Mouse (Mus musculus) intestine, embryonic 14.5 days (tissue): ENCODE measurements around the gene Relb. TPM values are rescaled to one million over a fixed set of nuclear protein-coding genes. Genes with fewer than 3 reads are reported as not detected.

Source experiments
- ATAC-seq: fragments of 200-750 bp; cut with Nextera tagmentation; replicated peaks from 2 replicates; pipeline ENCODE4 v1.8.0; 2017; ENCODE audit warnings: low read depth, moderate number of reproducible peaks, moderate TSS enrichment, moderate library complexity; ENCODE audit not compliant: low FRiP score, low TSS enrichment
- DNase-seq: peaks from one replicate; pipeline ENCODE4 v3.0.0-alpha.2; 2018; ENCODE audit warnings: low spot score
- H3K27ac ChIP-seq: fragments of 300-500 bp; sonication (generic); 2 replicates; pipeline ENCODE4 v1.5.1; 2014; ENCODE audit warnings: low read depth, mild to moderate bottlenecking, control low read depth
- H3K27me3 ChIP-seq: fragments of 300-500 bp; sonication (generic); replicated peaks from 2 replicates; pipeline ENCODE4 v1.6.1; 2014; ENCODE audit warnings: low read length, control low read depth; ENCODE audit not compliant: control insufficient read depth, insufficient read depth
- H3K36me3 ChIP-seq: fragments of 300-500 bp; sonication (generic); 2 replicates; pipeline ENCODE4 v1.6.1; 2014; ENCODE audit warnings: low read length, control low read depth; ENCODE audit not compliant: control insufficient read depth, insufficient read depth
- H3K4me1 ChIP-seq: fragments of 300-500 bp; sonication (generic); replicated peaks from 2 replicates; pipeline ENCODE4 v1.6.1; 2014; ENCODE audit warnings: low read length, control low read depth, mixed read lengths; ENCODE audit not compliant: control insufficient read depth, insufficient read depth
- H3K4me2 ChIP-seq: fragments of 300-500 bp; sonication (generic); 2 replicates; pipeline ENCODE4 v1.6.1; 2014; ENCODE audit warnings: low read length
- H3K4me3 ChIP-seq: fragments of 300-500 bp; sonication (generic); 2 replicates; pipeline ENCODE4 v1.5.1; 2014; ENCODE audit warnings: low read depth, low read length, control low read depth, mixed read lengths
- H3K9ac ChIP-seq: fragments of 300-500 bp; sonication (generic); 2 replicates; pipeline ENCODE4 v1.6.1; 2014; ENCODE audit warnings: mild to moderate bottlenecking, low read length
- H3K9me3 ChIP-seq: fragments of 300-500 bp; sonication (generic); 2 replicates; pipeline ENCODE4 v1.6.1; 2016; ENCODE audit warnings: low read length, control low read depth; ENCODE audit not compliant: control insufficient read depth
- WGBS: fragments of 180-500 bp; shearing (Covaris S2); extraction: QIAGEN DNeasy Blood & Tissue Kit; methylation state at CpG from one replicate; pipeline ENCODE4 v1.1.7; 2014; 5-methylcytosine and 5-hydroxymethylcytosine counted together
- polyA plus RNA-seq: library from polyadenylated mRNA; unstranded; fragments of >200 nt; fragmentation: Nextera tagmentation; extraction: Ambion mirVana; gene quantifications from 2 replicates; pipeline ENCODE4 v1.2.1, GENCODE M21; 2014

Gene Relb
- polyA plus RNA-seq, 1 experiment from 2014 or later: 9.5 TPM

DNA sequence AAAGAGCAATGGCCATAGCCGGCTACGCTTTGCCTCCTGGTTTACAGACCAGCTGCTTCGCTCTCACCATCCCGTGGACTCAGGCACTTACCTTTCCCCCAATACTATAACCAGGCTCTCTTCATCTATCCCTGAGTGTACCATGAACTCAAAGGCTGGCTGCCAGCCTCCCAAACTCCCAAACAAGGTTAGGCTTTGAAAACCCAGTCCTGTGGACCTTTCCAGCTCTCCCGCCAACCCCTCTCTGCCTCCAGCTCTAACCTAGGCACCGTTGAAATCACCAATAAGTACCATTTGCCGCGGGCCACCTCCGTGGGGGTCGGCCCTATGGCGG is 67.8 kb downstream of the Relb start:
- Histone ChIP-seq H3K9me3 (peaks cover 6% of the 10 kb centered on the region; the same call in 1 of the 2 replicates), H3K27me3 (no peaks in the 10 kb centered on the region), H3K4me2 (peak overlapping the region; percentile 98), H3K4me3 (peak overlapping the region; percentile 85), H3K4me1 (peaks cover 30% of the 10 kb centered on the region), H3K27ac (peak overlapping the region; percentile 89), H3K9ac (peak overlapping the region; percentile 92), H3K36me3 (peaks cover 22% of the 10 kb centered on the region)
- under 1% methylated on average over 11 of the region's 11 CpGs for WGBS
- ATAC-seq: no peak
- DNase-seq: no peak

DNA sequence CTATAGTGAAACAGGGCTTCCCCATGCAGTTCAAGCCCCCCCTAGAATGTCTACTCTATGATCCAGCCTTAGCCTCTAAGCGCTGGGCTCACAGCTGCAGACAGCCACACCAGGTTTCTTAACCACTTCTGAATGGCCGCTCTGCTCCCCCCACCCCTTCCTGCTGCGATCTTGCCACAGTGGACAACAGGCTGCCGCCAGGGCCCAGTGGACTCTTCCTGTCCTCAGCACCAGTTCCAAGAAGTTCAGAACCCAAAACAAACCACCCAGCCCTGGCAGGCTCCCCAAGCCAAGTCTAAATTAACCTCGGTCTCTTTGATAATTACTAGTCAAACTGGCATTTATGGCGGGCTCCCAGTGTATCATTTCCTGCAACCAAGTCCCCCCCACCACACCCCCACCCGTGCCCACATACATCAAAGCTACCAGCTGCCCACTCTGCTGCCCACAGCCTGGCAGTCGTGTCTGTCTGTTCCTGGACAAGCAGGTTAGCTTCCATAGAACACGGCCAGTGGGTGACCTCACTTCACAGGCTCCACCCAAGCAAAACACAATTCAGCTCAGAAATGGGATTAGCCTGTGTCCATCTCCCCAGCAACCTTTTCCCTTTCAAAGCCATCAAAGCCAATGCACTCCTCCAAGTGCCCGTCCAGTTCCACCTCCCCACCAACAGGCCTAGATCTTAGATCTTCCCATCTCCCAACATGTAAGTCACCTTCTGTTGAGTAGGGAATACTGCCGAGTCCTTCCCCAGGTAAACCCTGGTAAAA is 68.6 kb downstream of the Relb start:
- Histone ChIP-seq H3K4me2 (peak overlapping the region; percentile 98), H3K4me1 (peaks cover 30% of the 10 kb centered on the region), H3K9me3 (peaks cover 6% of the 10 kb centered on the region; the same call in 1 of the 2 replicates), H3K36me3 (peaks cover 23% of the 10 kb centered on the region), H3K27me3 (no peaks in the 10 kb centered on the region), H3K4me3 (peak overlapping the region; percentile 85), H3K27ac (0 out of 2 replicates have a peak overlapping the region, but pooled peaks have one; percentile 40), H3K9ac (peak overlapping the region; percentile 92)
- DNase-seq: no peak
- 23% methylated on average over 11 of the region's 11 CpGs for WGBS
- no peak for ATAC-seq

- DNase-seq (no peak), ATAC-seq (no peak)
- Histone ChIP-seq H3K4me2 (no peak overlapping the region), H3K4me1 (peaks cover 30% of the 10 kb centered on the region), H3K36me3 (peaks cover 18% of the 10 kb centered on the region), H3K9me3 (no peaks in the 10 kb centered on the region), H3K27ac (no peak overlapping the region), H3K4me3 (no peak overlapping the region), H3K27me3 (no peaks in the 10 kb centered on the region), H3K9ac (no peak overlapping the region)
- WGBS: 41% methylated on average over 2 of the region's 2 CpGs
Observed at GRCm38 (mm10) chr7:19558965-19559364, 70.3 kb downstream of the Relb start.

- Histone ChIP-seq H3K27ac (no peak overlapping the region), H3K9me3 (no peaks in the 10 kb centered on the region), H3K27me3 (no peaks in the 10 kb centered on the region), H3K4me1 (peaks cover 27% of the 10 kb centered on the region), H3K36me3 (peaks cover 22% of the 10 kb centered on the region), H3K4me3 (no peak overlapping the region), H3K4me2 (no peak overlapping the region), H3K9ac (no peak overlapping the region)
- DNase-seq (no peak), ATAC-seq (no peak)
- WGBS: 91% methylated on average over 6 of the region's 6 CpGs
Observed at GRCm38 (mm10) chr7:19557982-19558900, 71.0 kb downstream of the Relb start.

DNA sequence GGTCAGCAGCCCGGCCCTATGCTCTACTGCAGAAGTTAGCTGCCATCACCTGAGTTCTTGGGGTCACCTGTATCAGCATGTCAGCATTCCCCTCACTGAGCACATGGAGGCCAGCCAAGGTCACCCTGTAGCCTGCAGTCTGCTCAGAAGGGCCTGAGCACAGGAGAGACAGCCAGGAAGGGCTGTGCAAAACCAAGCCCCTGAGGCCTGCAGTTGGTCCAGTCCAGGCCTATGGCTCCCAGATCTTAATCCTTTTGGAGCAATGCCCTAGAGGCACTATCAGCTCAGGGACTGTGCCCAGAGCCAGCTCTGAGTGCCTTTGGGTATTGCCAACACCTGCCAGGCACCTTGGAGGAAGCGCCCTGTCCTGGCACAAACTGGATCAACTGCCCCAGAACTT is 72.2 kb downstream of the Relb start:
- DNase-seq: no peak
- Histone ChIP-seq H3K27ac (no peak overlapping the region), H3K27me3 (no peaks in the 10 kb centered on the region), H3K36me3 (peaks cover 32% of the 10 kb centered on the region), H3K9me3 (no peaks in the 10 kb centered on the region), H3K4me1 (peaks cover 29% of the 10 kb centered on the region), H3K4me3 (no peak overlapping the region), H3K4me2 (no peak overlapping the region), H3K9ac (no peak overlapping the region)
- ATAC-seq: no peak
- WGBS: 98% methylated on average over 2 of the region's 2 CpGs

Other genes with a start within 250 kb of the Relb start
- gene Ercc2, start 247.4 kb downstream of the Relb start, polyA plus RNA-seq: 11.3 and 13.3 TPM in 2 replicates
- 2.4 and 3.4 TPM in 2 replicates for gene Klc3, start 225.3 kb downstream of the Relb start, polyA plus RNA-seq
- 0.60 and 1.1 TPM in 2 replicates for gene Ckm, start 224.7 kb downstream of the Relb start, polyA plus RNA-seq
- 7.5 and 8.5 TPM in 2 replicates for gene Mark4, start 170.6 kb downstream of the Relb start, polyA plus RNA-seq
- gene Exoc3l2, start 166.1 kb downstream of the Relb start, polyA plus RNA-seq: 0.76 and 0.90 TPM in 2 replicates
- 0.93 and 1.2 TPM in 2 replicates for gene Bloc1s3, start 121.1 kb downstream of the Relb start, polyA plus RNA-seq
- gene Trappc6a, start 121.0 kb downstream of the Relb start, polyA plus RNA-seq: 113 TPM in 2 replicates
- 0.09 and 0.27 TPM in 2 replicates for gene Nkpd1, start 111.6 kb downstream of the Relb start, polyA plus RNA-seq
- 4.4 and 6.0 TPM in 2 replicates for gene Ppp1r37, start 66.4 kb downstream of the Relb start, polyA plus RNA-seq
- gene Zfp296, start 52.2 kb downstream of the Relb start, polyA plus RNA-seq: 1.1 and 1.4 TPM in 2 replicates
- gene Gemin7, start 51.8 kb downstream of the Relb start, polyA plus RNA-seq: 176 and 180 TPM in 2 replicates
- gene Clasrp, start 25.0 kb downstream of the Relb start, polyA plus RNA-seq: 41.4 and 46.4 TPM in 2 replicates
- gene Clptm1, start 35.6 kb upstream of the Relb start, polyA plus RNA-seq: 75.2 and 84.6 TPM in 2 replicates
- 11.5 and 13.7 TPM in 2 replicates for gene Apoc2, start 48.5 kb upstream of the Relb start, polyA plus RNA-seq
- gene Gm44805, start 52.0 kb upstream of the Relb start, polyA plus RNA-seq: not detected in 2 replicates
- gene Apoc4, start 52.0 kb upstream of the Relb start, polyA plus RNA-seq: 0.17 TPM in 1 of 2 replicates, not detected in the other
- gene Apoc1, start 63.2 kb upstream of the Relb start, polyA plus RNA-seq: 8.3 and 9.1 TPM in 2 replicates
- 227 and 233 TPM in 2 replicates for gene Apoe, start 69.8 kb upstream of the Relb start, polyA plus RNA-seq
- gene Tomm40, start 86.0 kb upstream of the Relb start, polyA plus RNA-seq: 143 and 174 TPM in 2 replicates
- 136 TPM in 2 replicates for gene Nectin2, start 121.0 kb upstream of the Relb start, polyA plus RNA-seq
- 89.6 and 93.4 TPM in 2 replicates for gene Bcam, start 141.6 kb upstream of the Relb start, polyA plus RNA-seq
- 13.5 and 14.0 TPM in 2 replicates for gene Cblc, start 167.4 kb upstream of the Relb start, polyA plus RNA-seq
- 9.5 and 13.5 TPM in 2 replicates for gene Bcl3, start 193.3 kb upstream of the Relb start, polyA plus RNA-seq
- gene Gm19345, start 222.6 kb upstream of the Relb start, polyA plus RNA-seq: 0.31 and 0.42 TPM in 2 replicates
- gene Ceacam16, start 231.9 kb upstream of the Relb start, polyA plus RNA-seq: not detected in 2 replicates